Mouse (Mus musculus) MEL (cell line): ENCODE results near the gene Vgf. TPM values are rescaled to one million over a fixed set of nuclear protein-coding genes. Genes with fewer than 3 reads are reported as not detected.

ENCODE experiments used
- DNase-seq: peaks from one replicate; pipeline ENCODE4 v3.0.0; 2011; ENCODE audit warnings: low read depth, low spot score
- H3K27ac ChIP-seq: 2 replicates; pipeline ENCODE4 v1.5.1; 2012; ENCODE audit warnings: low read depth, mild to moderate bottlenecking, control low read depth, low read length, moderate library complexity; ENCODE audit not compliant: control insufficient read depth
- H3K27me3 ChIP-seq, 2 experiments: fragments of 150-350 bp in 1 of 2; sonication (generic) in 1 of 2; 2 replicates each; pipeline ENCODE4 v1.6.1; 2012; ENCODE audit warnings: low read length in 2 of 2, mild to moderate bottlenecking in 2 of 2, improper control_type of control experiment in 1 of 2, moderate library complexity in 1 of 2; ENCODE audit not compliant: insufficient read depth in 2 of 2, control insufficient read depth in 1 of 2
- H3K36me3 ChIP-seq, 2 experiments: 2 replicates each; pipeline ENCODE4 v1.6.1; 2012 to 2014; ENCODE audit warnings: low read length in 2 of 2, improper control_type of control experiment in 1 of 2, inconsistent platforms in 1 of 2, mild to moderate bottlenecking in 1 of 2; ENCODE audit not compliant: insufficient read depth in 2 of 2, control insufficient read depth in 1 of 2
- H3K4me1 ChIP-seq, 2 experiments: fragments of 150-350 bp in 1 of 2; sonication (generic) in 1 of 2; 2 replicates each; pipeline ENCODE4 v1.6.1; 2012; ENCODE audit warnings: low read length in 2 of 2, improper control_type of control experiment in 1 of 2, mild to moderate bottlenecking in 1 of 2; ENCODE audit not compliant: insufficient read depth in 2 of 2, control insufficient read depth in 1 of 2
- H3K4me3 ChIP-seq, 2 experiments: fragments of 150-350 bp in 1 of 2; sonication (generic) in 1 of 2; 2 replicates each; pipeline ENCODE4 v1.5.1; 2012; ENCODE audit warnings: low read depth in 2 of 2, low read length in 2 of 2, mild to moderate bottlenecking in 2 of 2, moderate library complexity in 2 of 2, control low read depth in 1 of 2, improper control_type of control experiment in 1 of 2; ENCODE audit not compliant: control insufficient read depth in 1 of 2, insufficient read depth in 1 of 2
- H3K79me2 ChIP-seq: 2 replicates; pipeline ENCODE4 v1.6.1; 2012; ENCODE audit warnings: mild to moderate bottlenecking, low read length, moderate library complexity; ENCODE audit not compliant: control insufficient read depth, poor library complexity, insufficient read depth
- H3K9ac ChIP-seq: 2 replicates; pipeline ENCODE4 v1.6.1; 2012; ENCODE audit warnings: low read depth, mild to moderate bottlenecking, control low read depth, low read length, moderate library complexity; ENCODE audit not compliant: control insufficient read depth, poor library complexity, severe bottlenecking
- H3K9me3 ChIP-seq: fragments of 150-350 bp; sonication (generic); replicated peaks from 2 replicates; pipeline ENCODE4 v1.6.1; 2012; ENCODE audit warnings: mild to moderate bottlenecking, low read length, improper control_type of control experiment, moderate library complexity; ENCODE audit not compliant: insufficient read depth
- BHLHE40 ChIP-seq: IDR thresholded peaks from 2 replicates; pipeline ENCODE4 v1.6.1; 2012; ENCODE audit warnings: low read depth, mild to moderate bottlenecking, inconsistent platforms, low read length, improper control_type of control experiment, borderline replicate concordance
- CHD1 ChIP-seq: IDR thresholded peaks from 2 replicates; pipeline ENCODE4 v1.6.1; 2012; ENCODE audit warnings: low read depth, mild to moderate bottlenecking, inconsistent platforms, low read length, improper control_type of control experiment
- CHD2 ChIP-seq: IDR thresholded peaks from 2 replicates; pipeline ENCODE4 v1.6.1; 2011; ENCODE audit warnings: low read length, improper control_type of control experiment
- CTCF ChIP-seq, 3 experiments: IDR thresholded peaks in 2 of 3; conservative IDR thresholded peaks in 1 of 3; 2 replicates each; pipeline ENCODE4 v1.5.1; 2011 to 2012; ENCODE audit warnings: low read length in 3 of 3, low read depth in 2 of 3, mild to moderate bottlenecking in 2 of 3, improper control_type of control experiment in 1 of 3, inconsistent platforms in 1 of 3, mixed read lengths in 1 of 3, moderate library complexity in 1 of 3; ENCODE audit not compliant: control insufficient read depth in 1 of 3, insufficient read depth in 1 of 3, poor library complexity in 1 of 3, severe bottlenecking in 1 of 3
- E2F4 ChIP-seq: IDR thresholded peaks from 2 replicates; pipeline ENCODE4 v1.6.1; 2011; ENCODE audit warnings: low read depth, low read length, improper control_type of control experiment, borderline replicate concordance
- ELF1 ChIP-seq: IDR thresholded peaks from 2 replicates; pipeline ENCODE4 v1.6.1; 2014; ENCODE audit warnings: low read depth, mild to moderate bottlenecking, inconsistent platforms, low read length, improper control_type of control experiment, moderate library complexity
- EP300 ChIP-seq, 2 experiments: IDR thresholded peaks; 2 replicates each; pipeline ENCODE4 v1.6.1; 2011; ENCODE audit warnings: improper control_type of control experiment in 2 of 2, low read length in 2 of 2, low read depth in 1 of 2, mild to moderate bottlenecking in 1 of 2
- ETS1 ChIP-seq: IDR thresholded peaks from 2 replicates; pipeline ENCODE4 v1.6.1; 2012; ENCODE audit warnings: low read depth, mild to moderate bottlenecking, inconsistent platforms, low read length, improper control_type of control experiment, moderate library complexity
- GABPA ChIP-seq: IDR thresholded peaks from 2 replicates; pipeline ENCODE4 v1.6.1; 2012; ENCODE audit warnings: low read depth, mild to moderate bottlenecking, inconsistent platforms, low read length, improper control_type of control experiment, moderate library complexity
- GATA1 ChIP-seq: IDR thresholded peaks from 2 replicates; pipeline ENCODE4 v1.6.1; 2011; ENCODE audit warnings: low read depth, low read length, improper control_type of control experiment
- HCFC1 ChIP-seq: IDR thresholded peaks from 2 replicates; pipeline ENCODE4 v1.6.1; 2012; ENCODE audit warnings: low read depth, mild to moderate bottlenecking, inconsistent platforms, low read length, improper control_type of control experiment, moderate library complexity
- KAT2A ChIP-seq: conservative IDR thresholded peaks from 2 replicates; pipeline ENCODE4 v1.6.1; 2012; ENCODE audit warnings: low read depth, low read length, improper control_type of control experiment, inconsistent platforms
- MAFK ChIP-seq: IDR thresholded peaks from 2 replicates; pipeline ENCODE4 v1.6.1; 2011; ENCODE audit warnings: low read depth, mild to moderate bottlenecking, low read length, improper control_type of control experiment, borderline replicate concordance
- MAX ChIP-seq: IDR thresholded peaks from 2 replicates; pipeline ENCODE4 v1.6.1; 2011; ENCODE audit warnings: low read length, improper control_type of control experiment
- MAZ ChIP-seq: IDR thresholded peaks from 2 replicates; pipeline ENCODE4 v1.6.1; 2012; ENCODE audit warnings: low read depth, mild to moderate bottlenecking, inconsistent platforms, low read length, improper control_type of control experiment
- MEF2A ChIP-seq: IDR thresholded peaks from 2 replicates; pipeline ENCODE4 v1.6.1; 2014; ENCODE audit warnings: low read depth, mild to moderate bottlenecking, inconsistent platforms, low read length, improper control_type of control experiment; ENCODE audit not compliant: poor library complexity, insufficient replicate concordance, severe bottlenecking; ENCODE audit errors: extremely low read depth
- MYB ChIP-seq: IDR thresholded peaks from 2 replicates; pipeline ENCODE4 v1.6.1; 2011; ENCODE audit warnings: mild to moderate bottlenecking, low read depth, low read length, improper control_type of control experiment
- MYC ChIP-seq: IDR thresholded peaks from 2 replicates; pipeline ENCODE4 v1.6.1; 2011; ENCODE audit warnings: low read depth, mild to moderate bottlenecking, low read length, improper control_type of control experiment, moderate library complexity
- NELFE ChIP-seq: IDR thresholded peaks from 2 replicates; pipeline ENCODE4 v1.6.1; 2011; ENCODE audit warnings: low read depth, low read length, improper control_type of control experiment
- NRF1 ChIP-seq: IDR thresholded peaks from 2 replicates; pipeline ENCODE4 v1.6.1; 2014; ENCODE audit warnings: low read depth, mild to moderate bottlenecking, inconsistent platforms, low read length, improper control_type of control experiment, moderate library complexity; ENCODE audit not compliant: poor library complexity, insufficient read depth, severe bottlenecking
- POLR2A ChIP-seq, 2 experiments: IDR thresholded peaks; 2 replicates each; pipeline ENCODE4 v1.6.1; 2011 to 2012; ENCODE audit warnings: low read length in 2 of 2, mild to moderate bottlenecking in 2 of 2, control low read depth in 1 of 2, improper control_type of control experiment in 1 of 2, low read depth in 1 of 2, moderate library complexity in 1 of 2; ENCODE audit not compliant: control insufficient read depth in 1 of 2, insufficient read depth in 1 of 2, poor library complexity in 1 of 2
- POLR2AphosphoS2 ChIP-seq: IDR thresholded peaks from 2 replicates; pipeline ENCODE4 v1.6.1; 2011; ENCODE audit warnings: low read length, improper control_type of control experiment
- POLR2AphosphoS5 ChIP-seq: IDR thresholded peaks from 2 replicates; pipeline ENCODE4 v1.6.1; 2012; ENCODE audit warnings: low read depth, borderline replicate concordance, mild to moderate bottlenecking, inconsistent platforms, low read length, moderate library complexity, mixed read lengths
- RCOR1 ChIP-seq: IDR thresholded peaks from 2 replicates; pipeline ENCODE4 v1.6.1; 2012; ENCODE audit warnings: low read depth, mild to moderate bottlenecking, inconsistent platforms, low read length, improper control_type of control experiment
- SIN3A ChIP-seq: IDR thresholded peaks from 2 replicates; pipeline ENCODE4 v1.6.1; 2012; ENCODE audit warnings: low read length, improper control_type of control experiment, inconsistent platforms
- TAL1 ChIP-seq: IDR thresholded peaks from 2 replicates; pipeline ENCODE4 v1.6.1; 2012; ENCODE audit warnings: mild to moderate bottlenecking, inconsistent platforms, low read length, moderate library complexity, mixed read lengths
- TBP ChIP-seq: IDR thresholded peaks from 2 replicates; pipeline ENCODE4 v1.8.0; 2011; ENCODE audit warnings: low read depth, low read length, improper control_type of control experiment
- TCF12 ChIP-seq: IDR thresholded peaks from 2 replicates; pipeline ENCODE4 v1.6.1; 2014; ENCODE audit warnings: low read depth, mild to moderate bottlenecking, inconsistent platforms, low read length, improper control_type of control experiment, moderate library complexity
- UBTF ChIP-seq: IDR thresholded peaks from 2 replicates; pipeline ENCODE4 v1.6.1; 2012; ENCODE audit warnings: low read depth, mild to moderate bottlenecking, inconsistent platforms, low read length, improper control_type of control experiment, moderate library complexity, borderline replicate concordance; ENCODE audit not compliant: insufficient read depth
- USF1 ChIP-seq: IDR thresholded peaks from 2 replicates; pipeline ENCODE4 v1.6.1; 2014; ENCODE audit warnings: low read depth, mild to moderate bottlenecking, inconsistent platforms, low read length, improper control_type of control experiment, moderate library complexity
- USF2 ChIP-seq, 2 experiments: IDR thresholded peaks; 2 replicates each; pipeline ENCODE4 v1.6.1; 2011 to 2012; ENCODE audit warnings: improper control_type of control experiment in 2 of 2, low read length in 2 of 2, borderline replicate concordance in 1 of 2, inconsistent platforms in 1 of 2, low read depth in 1 of 2, mild to moderate bottlenecking in 1 of 2; ENCODE audit not compliant: insufficient read depth in 1 of 2
- ZC3H11A ChIP-seq: IDR thresholded peaks from 2 replicates; pipeline ENCODE4 v1.6.1; 2012; ENCODE audit warnings: low read depth, mild to moderate bottlenecking, inconsistent platforms, low read length, improper control_type of control experiment
- ZKSCAN1 ChIP-seq: IDR thresholded peaks from 2 replicates; pipeline ENCODE4 v1.6.1; 2012; ENCODE audit warnings: low read depth, mild to moderate bottlenecking, inconsistent platforms, low read length, improper control_type of control experiment, moderate library complexity
- ZMIZ1 ChIP-seq: IDR thresholded peaks from 2 replicates; pipeline ENCODE4 v1.6.1; 2012; ENCODE audit warnings: low read depth, mild to moderate bottlenecking, inconsistent platforms, low read length, improper control_type of control experiment, moderate library complexity
- polyA plus RNA-seq, 2 experiments: library from polyadenylated mRNA; stranded (reverse) in 1 of 2; unstranded in 1 of 2; fragments of >175 nt in 1 of 2; fragments of >200 nt in 1 of 2; gene quantifications; 2 replicates each; pipeline versions ENCODE4 v1.2.1 to v1.2.4; 2012; ENCODE audit warnings: low replicate concordance in 2 of 2, low read depth in 1 of 2; ENCODE audit not compliant: insufficient read length in 2 of 2, insufficient read depth in 1 of 2, missing spikeins in 1 of 2
- total RNA-seq: library from RNA; depleted of rRNA; stranded (reverse); fragments of 300-350 nt; gene quantifications from 2 replicates; pipeline ENCODE4 v1.2.3, GENCODE M21; 2012

Vgf gene
- total and polyA plus RNA-seq, 3 experiments = 0.42 to 1.4 TPM; not detected in 1

- Histone ChIP-seq H3K27ac (peak within 1 kb of the TSS; percentile 43), H3K4me3 (peak within 1 kb of the TSS; percentile 75 to 81), H3K9me3 (no peaks in the 10 kb centered on the region), H3K4me1 (peaks cover 0 to 12% of the 10 kb centered on the region in 2 experiments), H3K36me3 (peaks cover 2 to 3% of the 10 kb centered on the region in 2 experiments; a peak in 1 of 4 replicates), H3K9ac (peak within 1 kb of the TSS; percentile 83), H3K79me2 (peaks cover 14% of the 10 kb centered on the region), H3K27me3 (no peaks in the 10 kb centered on the region)
- DNase-seq = peak; percentile 97
- TF ChIP-seq CTCF (IDR thresholded peaks at IDR 0.05 in 2 of 3, conservative IDR thresholded peaks at IDR 0.05 in 1 of 3; ENCODE audit: control insufficient read depth in 1 of 3, insufficient read depth in 1 of 3, low read depth in 2 of 3, low read length in 3 of 3, poor library complexity in 1 of 3, severe bottlenecking in 1 of 3) (no peak), USF2 (IDR thresholded peaks at IDR 0.05; ENCODE audit: borderline replicate concordance in 1 of 2, insufficient read depth in 1 of 2, low read depth in 1 of 2, low read length in 2 of 2) (no peak), POLR2AphosphoS2 (no peak), HCFC1 (peak; percentile 83), MAX (peak; percentile 51), NRF1 (peak; percentile 90), SIN3A (peak; percentile 83), MAFK (no peak), ETS1 (0 out of 2 replicates have a peak, but pooled peaks have one; percentile 9), USF1 (no peak; the same call in 1 of the 2 replicates), POLR2A (IDR thresholded peaks at IDR 0.05; ENCODE audit: control insufficient read depth in 1 of 2, insufficient read depth in 1 of 2, low read depth in 1 of 2, low read length in 2 of 2, poor library complexity in 1 of 2) (peak; percentile 65 to 68; a peak in 2 of 4 replicates), TCF12 (peak; percentile 59), TBP (no peak), ZMIZ1 (no peak), NELFE (peak; percentile 50), ZC3H11A (no peak), GATA1 (no peak), KAT2A (no peak), CHD1 (no peak), E2F4 (no peak), RCOR1 (0 out of 2 replicates have a peak, but pooled peaks have one; percentile 25), EP300 (IDR thresholded peaks at IDR 0.05; ENCODE audit: low read depth in 1 of 2, low read length in 2 of 2) (0 out of 4 replicates have a peak, but pooled peaks of 1 of the 2 experiments have one; percentile 9), CHD2 (no peak), ELF1 (peak; percentile 67), MYC (no peak; the same call in 1 of the 2 replicates), UBTF (no peak), GABPA (no peak), POLR2AphosphoS5 (no peak), TAL1 (no peak), MYB (no peak), BHLHE40 (no peak), ZKSCAN1 (no peak), MEF2A (no peak), MAZ (peak; percentile 81; the same call in 1 of the 2 replicates)
Observed at GRCm38 (mm10) chr5:137045402-137046323, 19.5 kb downstream of the Vgf start, which contains the start of gene Ap1s1. Gene Ap1s1, minus strand, starts transcription at chr5:137046135.
